8 mouse cellular contexts compared by ENCODE assay signal in the genomic region with DNA sequence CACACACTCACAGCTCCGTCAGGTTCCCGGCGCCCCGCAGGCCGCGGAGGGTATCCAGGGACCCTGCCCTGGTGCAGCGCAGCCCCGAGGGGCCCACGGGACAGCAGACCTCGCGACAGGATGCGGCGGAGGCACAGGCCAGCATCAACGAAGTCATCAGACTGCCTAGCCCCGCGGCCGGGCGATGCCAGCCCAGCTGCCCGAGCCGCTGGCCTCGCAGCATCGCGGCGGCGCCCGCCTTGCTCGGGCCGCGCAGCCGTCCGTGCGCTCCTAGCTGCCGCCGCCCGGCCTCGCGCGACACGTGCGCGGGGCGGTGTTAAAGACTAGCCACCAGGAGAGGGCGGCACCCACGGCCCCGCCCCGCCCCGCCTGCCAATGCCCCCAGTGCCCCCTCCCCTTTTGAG. TPM values are rescaled to one million over a fixed set of nuclear protein-coding genes. Genes with fewer than 3 reads are reported as not detected.
DNase-seq lines count a peak whose midpoint lies in the region; ATAC-seq and TF ChIP-seq lines count a peak whose summit lies in the region.

A gene (minus strand): TSS at position 241 of the 404 bp plus-strand sequence.

- no peaks in the 10 kb centered on the region for H3K36me3 ChIP-seq in kidney, embryonic 15.5 days
- H3K36me3 ChIP-seq in intestine, postnatal 0 days (ENCODE audit: control insufficient read depth, insufficient read depth), result no peaks in the 10 kb centered on the region

- peak within 1 kb of the TSS; percentile 60 for H3K4me2 ChIP-seq in kidney, embryonic 15.5 days
- H3K4me2 ChIP-seq in intestine, postnatal 0 days (replicated peaks; ENCODE audit: low read depth), result peak within 1 kb of the TSS; percentile 56

- no peak within 1 kb of the TSS for H3K27ac ChIP-seq in kidney, embryonic 15.5 days
- no peak within 1 kb of the TSS for H3K27ac ChIP-seq in intestine, postnatal 0 days (ENCODE audit: low read depth, low read length)
- H3K27ac ChIP-seq in left cerebral cortex, adult 2 months, result no peak within 1 kb of the TSS

- peaks cover 45% of the 10 kb centered on the region for H3K4me1 ChIP-seq in kidney, embryonic 15.5 days
- peaks cover 8% of the 10 kb centered on the region; the same call in 1 of the 2 replicates for H3K4me1 ChIP-seq in intestine, postnatal 0 days (replicated peaks; ENCODE audit: control insufficient read depth, insufficient read depth, low read length)

- H3K4me3 ChIP-seq in kidney, embryonic 15.5 days (replicated peaks), result peak within 1 kb of the TSS; percentile 38
- H3K4me3 ChIP-seq in intestine, postnatal 0 days (ENCODE audit: low read depth, low read length), result peak within 1 kb of the TSS; percentile 29
- H3K4me3 ChIP-seq in left cerebral cortex, adult 2 months, result no peak within 1 kb of the TSS

- WGBS in kidney, embryonic 15.5 days, result under 1% methylated on average over 27 of the region's 47 CpGs
- WGBS in intestine, postnatal 0 days, result 1% methylated on average over 42 of the region's 47 CpGs

- no peaks in the 10 kb centered on the region for H3K9me3 ChIP-seq in kidney, embryonic 15.5 days (replicated peaks)
- H3K9me3 ChIP-seq in intestine, postnatal 0 days (ENCODE audit: control insufficient read depth), result no peaks in the 10 kb centered on the region

- no peak for TF ChIP-seq CTCF in intestine, postnatal 0 days (IDR thresholded peaks at IDR 0.05; ENCODE audit: low read depth)
- TF ChIP-seq CTCF in left cerebral cortex, adult 2 months (IDR thresholded peaks at IDR 0.05), result no peak

- no peak for DNase-seq in kidney, adult 8-10 months
- DNase-seq in embryo, embryonic 9.5 days (ENCODE audit: extremely low spot score), result peak; percentile 35
- peak; percentile 59 for DNase-seq in neural tube, embryonic 10.5 days (ENCODE audit: extremely low spot score, low spot score)
- no peak for DNase-seq in layer of hippocampus, postnatal 25 days (ENCODE audit: extremely low spot score in 1 of 2, low spot score in 1 of 2)
- DNase-seq in left cerebral cortex, adult 2 months (ENCODE audit: extremely low spot score in 1 of 2, low spot score in 2 of 2), result no peak
- no peak for DNase-seq in ovary, postnatal 36 days (ENCODE audit: low spot score)

- peak; percentile 58 for ATAC-seq in kidney, embryonic 15.5 days (replicated peaks; ENCODE audit: low FRiP score)
- ATAC-seq in intestine, postnatal 0 days, result no peak

- intact Hi-C loops in left cerebral cortex, adult 2 months (cut with DNase I), result loop anchor here (1.0 to 2.0 kb wide), 2 partner anchors 21 to 66 kb away; no protein-coding TSS in a partner anchor

- peaks cover 93% of the 10 kb centered on the region for H3K27me3 ChIP-seq in kidney, embryonic 15.5 days
- peaks cover 76% of the 10 kb centered on the region for H3K27me3 ChIP-seq in intestine, postnatal 0 days (replicated peaks; ENCODE audit: control insufficient read depth, insufficient read depth, low read length)

- no peak within 1 kb of the TSS for H3K9ac ChIP-seq in kidney, embryonic 15.5 days
- H3K9ac ChIP-seq in intestine, postnatal 0 days (ENCODE audit: low read depth, low read length), result no peak within 1 kb of the TSS

RNA-seq across cellular contexts. Expression of the gene that starts here (rescaled TPM):
- polyA plus RNA-seq in kidney, embryonic 15.5 days (2015; fragmentation: Nextera tagmentation; extraction: Ambion mirVana), result 6.1 and 8.4 TPM in 2 replicates
- polyA plus RNA-seq in intestine, postnatal 0 days (2015; fragmentation: Nextera tagmentation; extraction: Ambion mirVana), result 0.16 and 0.18 TPM in 2 replicates
- under 1 TPM in 1 of 2 experiments, not detected in 1; 0.39 TPM for total RNA-seq in layer of hippocampus, postnatal 25 days (2021)
- total RNA-seq in left cerebral cortex, adult 2 months (2021), result under 1 TPM; 0.14 to 0.47 TPM

Comparison
In these comparisons a context has a peak if more than half of its experiments do, and no peak if none do; other contexts are left out.
1. DNase-seq: peak in embryo, embryonic 9.5 days (single experiment) and neural tube, embryonic 10.5 days (single experiment); none in kidney, adult 8-10 months (0 of 2), layer of hippocampus, postnatal 25 days (0 of 2), left cerebral cortex, adult 2 months (0 of 2) and ovary, postnatal 36 days (single experiment).